Mouse (Mus musculus) regulatory T cell (primary cell): ENCODE data around the gene Syt1.

Source experiments
- in situ Hi-C: fragments of 300-600 bp; cut with MboI, MseI; formaldehyde crosslinking; loops from one replicate; pipeline ENCODE4 v1.15.1; 2025; ENCODE audit warnings: high pct_unique_total_duplicates

Gene Syt1

DNA sequence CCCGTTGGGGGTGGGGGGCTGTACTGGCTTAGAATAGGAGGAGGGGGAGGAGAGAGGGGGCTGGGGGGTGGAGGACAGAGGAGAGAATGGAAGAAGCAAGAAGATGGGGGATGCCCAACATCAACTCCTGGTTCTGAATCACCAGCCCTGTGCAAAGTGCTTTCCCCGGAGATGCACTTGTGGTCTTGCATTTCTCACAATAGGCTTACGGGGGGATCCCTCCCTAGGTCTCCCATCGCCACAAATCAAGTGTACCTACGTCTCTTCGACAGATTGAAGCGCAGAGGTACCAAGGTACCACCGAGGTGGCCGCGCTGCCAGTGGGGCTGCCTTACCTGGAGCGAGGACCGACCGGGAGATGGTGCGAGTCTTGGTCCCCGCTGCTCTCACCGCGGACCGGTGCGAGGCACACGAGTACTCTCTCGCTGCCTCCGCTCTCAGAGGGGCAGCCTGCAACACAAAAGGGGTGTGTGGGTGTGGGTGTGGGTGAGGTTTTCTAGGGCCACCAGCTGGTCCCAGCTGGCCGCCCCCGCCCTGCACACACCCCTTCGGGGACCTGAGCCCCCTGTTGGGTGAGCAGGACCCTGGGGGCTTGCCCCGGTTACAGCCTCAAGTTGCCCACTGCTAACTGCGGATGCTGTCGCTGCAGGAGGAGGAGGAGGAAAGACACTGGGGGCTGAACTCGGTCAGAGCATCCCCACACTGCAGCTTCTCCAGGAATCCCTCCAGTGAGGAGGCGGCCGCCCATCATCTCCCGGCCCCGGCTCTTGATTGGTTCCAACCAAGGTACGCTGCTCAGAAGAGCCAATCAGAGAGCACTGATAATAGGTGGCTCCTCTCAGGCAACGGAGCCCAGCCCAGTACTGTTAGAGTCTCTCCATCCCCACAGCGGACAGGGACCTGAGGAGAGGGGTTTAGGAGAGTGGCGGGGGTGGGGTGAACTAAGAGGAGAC, at the start of gene Syt1:
Gene Syt1, minus strand, starts transcription at position 742 of the 953 bp plus-strand sequence.
- in situ Hi-C loops: no loop called here

GRCm38 (mm10) chr10:109056500-109056899, 45.7 kb upstream of the Syt1 start:
- in situ Hi-C loops: no loop called here

DNA sequence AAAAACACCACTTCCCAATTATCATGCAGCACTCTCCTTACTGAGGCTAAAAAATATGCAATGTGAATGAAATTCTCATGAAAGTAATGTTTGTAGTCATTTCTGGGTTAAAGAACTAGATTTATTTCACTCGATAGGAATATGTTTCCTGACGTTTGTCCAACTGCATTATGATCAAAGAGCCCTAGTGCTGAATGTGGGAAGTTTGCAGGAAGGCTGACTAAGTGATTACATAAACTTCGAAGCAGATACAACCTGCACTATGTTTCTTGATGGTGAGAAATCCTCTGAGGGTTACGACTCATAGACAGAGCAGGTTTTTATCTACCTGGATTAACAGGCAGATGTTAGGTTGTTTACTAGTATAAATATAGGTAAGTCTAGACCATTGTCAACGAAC, 36.8 kb upstream of the Syt1 start:
- in situ Hi-C loops: no loop called here

- in situ Hi-C loops: no loop called here
Measured at GRCm38 (mm10) chr10:109046988-109047387, 36.2 kb upstream of the Syt1 start.

DNA sequence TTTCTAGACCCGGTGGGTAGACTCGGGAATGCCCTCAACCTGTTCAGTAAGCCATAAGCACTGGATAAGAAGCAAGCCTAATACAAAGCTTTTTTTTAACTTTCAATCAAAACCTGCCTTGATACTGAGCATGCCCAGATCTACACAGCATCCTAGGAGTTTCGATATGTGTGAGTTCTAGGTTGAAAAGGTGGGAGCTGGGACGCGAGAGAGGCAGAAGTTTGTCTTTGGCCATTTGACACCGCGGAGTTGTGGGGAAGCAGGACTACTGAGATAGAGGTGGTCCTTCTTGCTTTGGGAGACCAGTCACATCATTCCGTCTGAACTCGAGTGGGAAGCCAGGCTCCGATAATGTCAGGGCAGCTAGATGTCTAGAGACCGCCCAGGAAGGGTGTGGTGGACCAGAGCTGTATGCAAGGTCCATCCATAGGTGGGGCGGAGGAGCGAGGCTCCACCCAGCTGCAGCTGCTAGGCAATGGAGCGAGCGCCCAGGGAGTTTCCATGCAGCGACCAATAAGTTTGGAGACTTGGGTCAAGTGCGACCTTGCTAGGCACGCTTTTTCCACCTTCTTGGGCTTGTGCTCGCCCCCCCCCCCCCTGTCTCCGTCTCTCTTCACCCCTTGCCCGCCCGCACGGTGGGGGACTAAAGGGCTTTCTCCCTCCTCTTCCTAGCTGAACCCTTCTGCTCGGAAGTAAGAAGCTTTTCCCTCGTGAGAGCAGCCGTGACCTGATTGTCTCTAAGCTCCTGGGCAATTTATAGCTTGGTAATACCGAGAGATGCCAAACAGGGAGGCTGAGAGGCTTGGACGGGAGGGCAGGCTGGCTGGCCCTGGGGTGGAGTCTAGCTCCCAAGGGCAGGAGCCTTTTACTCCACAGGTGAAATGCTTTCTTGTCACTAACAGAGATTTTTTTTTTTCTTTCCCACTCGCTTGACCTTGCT, 714 bp upstream of the Syt1 start:
- in situ Hi-C loops: no loop called here

GRCm38 (mm10) chr10:109009831-109010230, 951 bp downstream of the Syt1 start:
- in situ Hi-C loops: no loop called here

DNA sequence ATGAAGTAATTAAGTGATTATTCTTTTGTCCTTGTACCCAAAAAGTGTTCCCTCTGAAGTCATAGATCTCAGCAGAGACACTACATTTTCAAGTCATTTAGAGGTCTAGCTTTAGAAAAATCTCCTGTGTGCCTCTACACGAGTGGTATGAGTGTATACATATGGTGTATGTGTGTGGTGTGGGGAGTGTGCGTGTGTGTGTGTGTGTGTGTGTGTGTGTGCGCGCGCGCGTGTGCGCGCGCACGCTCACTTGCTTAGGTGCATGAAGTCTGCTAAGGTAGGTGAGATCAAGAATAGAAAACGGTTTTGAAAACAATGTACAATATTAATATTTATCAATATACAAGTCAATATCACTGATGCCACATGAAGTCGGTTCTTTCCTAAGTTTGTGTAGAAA, 2.3 kb downstream of the Syt1 start:
- in situ Hi-C loops: no loop called here

GRCm38 (mm10) chr10:109003482-109003881, 7.3 kb downstream of the Syt1 start:
- in situ Hi-C loops: no loop called here

DNA sequence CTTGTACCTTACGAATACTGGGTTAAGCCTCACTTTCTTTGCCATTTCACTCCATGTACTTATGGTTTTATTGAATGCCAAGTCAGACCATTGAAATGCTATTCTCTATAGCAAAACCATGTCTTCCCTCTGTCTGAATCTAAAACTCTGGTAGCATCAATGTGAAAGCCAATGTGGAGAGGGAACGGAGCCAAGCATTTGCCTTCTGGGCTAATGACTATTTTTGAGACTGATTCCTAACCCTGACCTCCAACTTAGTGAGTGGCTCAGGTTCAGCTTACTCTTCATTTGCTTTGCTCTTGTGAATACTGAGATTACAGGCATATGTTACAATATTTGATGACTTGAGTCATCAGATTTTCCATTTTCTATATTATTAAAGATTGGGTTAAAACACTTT, 23.5 kb downstream of the Syt1 start:
- in situ Hi-C loops: no loop called here

GRCm38 (mm10) chr10:108979660-108980059, 31.1 kb downstream of the Syt1 start:
- in situ Hi-C loops: no loop called here

- in situ Hi-C loops: no loop called here
Measured at GRCm38 (mm10) chr10:108954952-108955351, 55.8 kb downstream of the Syt1 start.

DNA sequence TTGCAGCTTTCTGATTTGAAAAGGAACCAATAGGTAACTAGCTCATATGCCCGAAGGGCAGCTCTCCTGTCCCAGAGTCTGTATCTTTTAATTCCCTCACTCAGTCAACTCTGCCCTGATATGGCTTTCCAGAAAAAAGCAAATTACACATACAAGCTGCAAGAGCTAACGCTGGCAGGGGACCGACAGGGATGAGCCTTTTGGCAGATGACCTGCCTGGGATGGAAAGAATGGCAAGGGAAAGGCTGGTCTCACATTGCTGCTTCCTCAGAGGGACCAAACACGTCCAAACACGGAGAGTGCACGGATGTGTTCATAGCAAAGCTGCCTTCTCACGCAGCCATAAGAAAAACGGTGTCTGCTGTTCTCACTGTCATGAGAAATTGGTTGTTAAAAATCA, 58.6 kb downstream of the Syt1 start:
- in situ Hi-C loops: no loop called here

DNA sequence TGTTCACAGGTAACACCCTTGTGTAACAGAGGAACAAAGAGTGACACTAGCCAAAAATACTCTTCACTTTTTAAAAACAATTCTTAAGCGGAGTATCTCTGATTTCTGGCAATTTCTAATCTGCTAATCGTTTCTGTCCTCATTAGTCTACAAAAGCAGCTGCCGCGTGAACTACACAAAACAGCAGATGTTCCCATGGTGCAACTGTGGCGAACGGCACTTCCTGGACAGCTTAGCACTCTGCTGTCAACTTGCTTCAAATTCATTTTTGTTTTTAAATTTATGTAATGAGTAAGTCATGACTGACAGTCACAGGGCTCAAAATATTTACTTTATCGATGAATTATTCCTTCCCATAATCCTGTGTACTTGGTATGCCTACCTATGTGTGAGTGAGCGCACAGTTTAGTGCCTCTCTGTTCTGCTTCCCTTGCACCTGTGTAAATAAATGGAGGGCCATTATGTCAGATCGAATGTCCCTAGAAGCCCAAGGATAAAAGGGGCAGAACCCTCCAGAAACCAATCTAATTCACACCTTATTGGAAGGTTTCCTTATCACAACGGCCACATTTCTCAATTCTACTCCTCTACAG, 73.8 kb downstream of the Syt1 start:
- in situ Hi-C loops: no loop called here

DNA sequence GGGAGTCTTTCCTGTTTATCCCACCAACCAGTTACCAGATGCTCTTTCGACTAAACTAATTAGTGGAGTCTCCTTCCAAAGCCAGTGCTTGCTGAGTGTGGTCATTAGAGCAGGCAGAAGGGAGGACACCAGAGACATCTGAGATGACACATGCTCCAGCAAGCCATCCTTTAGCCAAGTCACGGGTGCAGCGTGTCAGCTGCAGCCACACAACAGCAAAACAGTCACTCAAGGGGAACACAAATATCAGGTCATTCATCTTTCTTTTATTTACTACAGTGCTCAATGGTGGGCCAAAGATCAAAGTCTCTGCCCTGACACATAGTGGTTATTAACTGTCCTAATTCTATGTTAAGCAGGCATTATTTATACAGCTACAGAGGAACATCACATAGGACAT, 80.5 kb downstream of the Syt1 start:
- in situ Hi-C loops: no loop called here

DNA sequence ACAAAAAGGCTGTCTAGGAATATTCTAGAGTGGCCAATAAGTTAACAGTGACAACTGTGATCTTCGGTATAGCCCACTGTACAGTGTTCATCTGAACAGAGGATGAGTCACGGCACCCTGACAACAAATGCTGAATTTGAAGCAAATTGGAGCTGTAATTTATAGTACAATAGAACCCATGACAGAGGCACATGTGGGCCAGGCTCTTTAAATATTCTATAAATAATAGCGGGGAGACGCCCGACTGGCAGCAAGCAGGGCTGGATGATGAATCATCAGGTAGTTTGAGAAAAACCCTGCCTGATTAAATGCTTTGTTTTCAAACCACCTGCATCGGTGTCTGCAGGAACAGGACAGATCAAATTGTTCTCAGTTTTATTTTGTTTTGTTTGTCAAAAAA, 81.1 kb downstream of the Syt1 start:
- in situ Hi-C loops: no loop called here

GRCm38 (mm10) chr10:108905264-108905663, 105.5 kb downstream of the Syt1 start:
- in situ Hi-C loops: no loop called here

DNA sequence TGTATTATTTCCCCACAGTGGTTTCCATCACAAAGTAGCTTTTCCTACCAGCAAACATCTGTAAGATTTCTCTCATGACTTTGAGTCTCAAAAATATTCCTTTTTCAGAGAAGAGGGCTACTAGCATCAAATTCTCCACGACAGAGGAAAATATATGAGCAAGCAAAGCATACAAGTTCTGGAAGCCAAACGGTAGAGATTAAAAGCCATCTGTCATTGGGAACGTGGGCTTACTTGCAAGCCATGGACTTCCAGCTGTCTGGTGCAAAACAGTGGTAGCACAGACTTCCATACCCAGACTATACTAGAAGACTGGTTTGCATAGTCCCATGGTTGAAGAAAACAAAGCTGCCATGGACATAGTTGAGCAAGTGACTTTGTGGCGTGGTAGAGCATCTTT, 106.4 kb downstream of the Syt1 start:
- in situ Hi-C loops: no loop called here

DNA sequence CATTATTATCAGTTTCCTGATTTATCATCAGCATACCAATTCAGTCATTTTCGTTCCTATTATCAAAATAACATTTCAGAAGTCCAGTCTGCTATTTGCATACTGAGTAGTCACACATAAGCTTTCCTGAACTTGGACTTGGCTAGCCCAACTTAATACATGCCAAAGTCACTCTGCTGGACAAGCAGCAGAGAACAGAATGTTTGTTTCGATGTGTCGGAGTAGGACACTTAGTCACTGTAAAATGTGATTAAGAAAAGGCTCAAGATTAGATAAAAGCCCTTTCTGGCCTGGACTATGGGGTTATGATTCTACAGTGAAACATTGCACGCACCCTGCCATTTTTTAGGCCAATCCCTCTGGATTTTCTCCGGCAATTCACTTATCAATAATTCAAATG, 114.3 kb downstream of the Syt1 start:
- in situ Hi-C loops: no loop called here

DNA sequence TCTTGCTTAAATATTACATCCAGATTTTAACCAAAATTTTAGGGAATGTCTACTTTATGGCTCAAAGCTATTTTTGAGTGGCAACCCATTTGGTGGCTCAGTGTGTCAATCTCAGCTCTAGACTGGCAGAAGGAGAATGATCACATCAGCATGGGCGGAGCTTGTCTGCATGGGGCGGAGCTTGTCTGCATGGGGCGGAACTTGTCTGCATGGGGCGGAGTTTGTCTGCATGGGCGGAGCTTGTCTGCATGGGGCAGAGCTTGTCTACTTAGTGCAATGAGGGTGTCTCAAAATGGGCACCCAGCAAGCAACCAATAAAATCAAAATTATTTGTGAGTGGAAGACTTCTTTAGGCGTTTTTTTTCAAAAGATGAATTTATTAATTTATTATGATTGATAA, 117.5 kb downstream of the Syt1 start:
- in situ Hi-C loops: no loop called here

DNA sequence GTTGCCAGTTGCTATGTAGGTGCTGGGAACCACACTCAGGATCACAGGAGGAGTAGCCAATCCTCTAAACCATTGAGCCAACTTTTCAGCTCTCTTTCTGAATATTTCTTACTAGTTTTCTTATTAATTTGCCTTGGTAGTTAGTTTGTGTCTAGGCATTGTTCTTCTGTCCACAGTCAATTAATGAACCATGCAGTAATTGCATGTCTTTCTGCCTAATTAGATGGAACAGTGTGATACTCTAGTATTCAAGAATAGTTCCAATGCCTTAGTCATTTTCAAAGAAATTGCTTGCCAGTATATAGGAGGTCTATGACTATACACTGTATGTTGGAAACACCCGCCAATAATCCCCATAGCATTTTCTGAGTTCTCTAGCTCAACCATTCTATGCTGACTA, 118.3 kb downstream of the Syt1 start:
- in situ Hi-C loops: no loop called here

GRCm38 (mm10) chr10:108889084-108889483, 121.7 kb downstream of the Syt1 start:
- in situ Hi-C loops: no loop called here

GRCm38 (mm10) chr10:108886781-108887180, 124.0 kb downstream of the Syt1 start:
- in situ Hi-C loops: no loop called here
